In the genomic region with DNA sequence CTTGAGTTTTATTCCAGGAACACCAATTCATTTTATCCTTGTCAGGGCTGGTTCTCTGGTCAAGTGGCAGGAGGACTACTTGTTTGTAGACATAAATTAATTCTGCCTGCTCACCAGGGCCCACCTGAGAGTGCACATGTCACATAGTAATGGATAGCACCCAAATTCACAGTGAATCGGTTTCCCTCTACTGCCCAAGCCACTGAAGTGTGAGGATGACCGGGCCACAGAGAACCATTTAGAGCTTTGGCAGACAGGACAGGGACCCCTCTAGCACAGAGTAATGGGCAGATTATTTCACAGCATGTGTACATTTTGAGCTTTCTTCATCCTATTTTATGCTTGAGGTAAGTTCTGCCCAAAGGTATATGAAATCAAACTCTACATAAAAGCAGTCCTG, we compare ENCODE assay signal across 16 mouse cellular contexts.
"Had no signal": no experiment of that assay in that cellular context is flagged by ENCODE, and none has a peak within 500 bp of the region (broad histone marks: within the 10 kb centered on the region; RNA-seq: fewer than 3 reads in every experiment).

No protein-coding gene starts in this region.

- ATAC-seq: intestine, postnatal 0 days; midbrain, embryonic 15.5 days had no signal

- H3K9ac ChIP-seq: liver, embryonic 13.5 days; midbrain, embryonic 15.5 days; neural tube, embryonic 13.5 days; stomach, embryonic 15.5 days had no signal

- H3K9me3 ChIP-seq: liver, embryonic 13.5 days; midbrain, embryonic 15.5 days; neural tube, embryonic 13.5 days; stomach, embryonic 15.5 days had no signal

- DNase-seq: kidney, adult 8-10 months; kidney, postnatal 36 days; liver, embryonic 13.5 days; lung, adult 2 months; lung, postnatal 14 days; lung, postnatal 4 days; retina, postnatal 1 day; right cerebral cortex, postnatal 25 days; spleen, adult 18-20 months; thymus, postnatal 25 days had no signal

- H3K4me2 ChIP-seq: liver, embryonic 13.5 days; midbrain, embryonic 11.5 days; midbrain, embryonic 15.5 days; neural tube, embryonic 13.5 days; stomach, embryonic 15.5 days had no signal

- H3K4me3 ChIP-seq: liver, embryonic 13.5 days; midbrain, embryonic 15.5 days; myocyte; neural tube, embryonic 13.5 days; stomach, embryonic 15.5 days had no signal

- H3K4me1 ChIP-seq: liver, embryonic 13.5 days; midbrain, embryonic 15.5 days; neural tube, embryonic 13.5 days; stomach, embryonic 15.5 days had no signal

- H3K36me3 ChIP-seq: liver, embryonic 13.5 days; midbrain, embryonic 15.5 days; neural tube, embryonic 13.5 days; stomach, embryonic 15.5 days had no signal

- H3K27me3 ChIP-seq: liver, embryonic 13.5 days; midbrain, embryonic 15.5 days; neural tube, embryonic 13.5 days; stomach, embryonic 15.5 days had no signal

- H3K27ac ChIP-seq: liver, embryonic 13.5 days; midbrain, embryonic 15.5 days; neural tube, embryonic 13.5 days; stomach, embryonic 15.5 days had no signal
